Mouse (Mus musculus) spleen, adult 2 months (tissue): Measurements from ENCODE around the gene Pdzk1.

Source experiments
- CTCF ChIP-seq: fragments of 200-500 bp; IDR thresholded peaks from 2 replicates; pipeline ENCODE4 v1.5.1; 2011; ENCODE audit warnings: mild to moderate bottlenecking, inconsistent platforms; ENCODE audit not compliant: insufficient read depth, insufficient read length, insufficient replicate concordance; ENCODE audit errors: extremely low read depth
- POLR2A ChIP-seq: fragments of 200-500 bp; IDR thresholded peaks from 2 replicates; pipeline ENCODE4 v1.6.1; 2011; ENCODE audit warnings: low read depth, low read length, inconsistent platforms

GRCm38 (mm10) chr3:96828984-96829383, at the start of gene Pdzk1, which contains the start of gene Cd160:
- no peak for TF ChIP-seq CTCF
- no peak for TF ChIP-seq POLR2A
